Mouse (Mus musculus) kidney, embryonic 14.5 days (tissue): ENCODE measurements around the gene Galr2. TPM values are rescaled to one million over a fixed set of nuclear protein-coding genes. Genes with fewer than 3 reads are reported as not detected.
A peak's percentile ranks its signal among the peaks of the same experiment; 100 is the strongest.

Experiments used
- ATAC-seq: fragments of 200-750 bp; cut with Nextera tagmentation; 2 replicates; pipeline ENCODE4 v1.8.0; 2017; ENCODE audit warnings: moderate number of reproducible peaks, mild to moderate bottlenecking, moderate TSS enrichment, moderate library complexity; ENCODE audit not compliant: low FRiP score, low TSS enrichment
- H3K27ac ChIP-seq: fragments of 300-500 bp; sonication (generic); 2 replicates; pipeline ENCODE4 v1.5.1; 2014; ENCODE audit warnings: low read depth, mild to moderate bottlenecking, low read length, moderate library complexity, mixed read lengths
- H3K27me3 ChIP-seq: fragments of 300-500 bp; sonication (generic); 2 replicates; pipeline ENCODE4 v1.6.1; 2014; ENCODE audit warnings: mild to moderate bottlenecking, low read length; ENCODE audit not compliant: control insufficient read depth, insufficient read depth
- H3K36me3 ChIP-seq: fragments of 300-500 bp; sonication (generic); 2 replicates; pipeline ENCODE4 v1.6.1; 2014; ENCODE audit warnings: low read length, mixed read lengths; ENCODE audit not compliant: control insufficient read depth, insufficient read depth
- H3K4me1 ChIP-seq: fragments of 300-500 bp; sonication (generic); 2 replicates; pipeline ENCODE4 v1.6.1; 2014; ENCODE audit warnings: low read length, mixed read lengths; ENCODE audit not compliant: control insufficient read depth, insufficient read depth
- H3K4me2 ChIP-seq: fragments of 300-500 bp; sonication (generic); replicated peaks from 2 replicates; pipeline ENCODE4 v1.6.1; 2014; ENCODE audit warnings: low read depth, mild to moderate bottlenecking, low read length
- H3K4me3 ChIP-seq: fragments of 300-500 bp; sonication (generic); 2 replicates; pipeline ENCODE4 v1.5.1; 2014; ENCODE audit warnings: mild to moderate bottlenecking, low read length
- H3K9ac ChIP-seq: fragments of 300-500 bp; sonication (generic); 2 replicates; pipeline ENCODE4 v1.6.1; 2014; ENCODE audit warnings: low read depth, mild to moderate bottlenecking, low read length, moderate library complexity
- H3K9me3 ChIP-seq: fragments of 300-500 bp; sonication (generic); 2 replicates; pipeline ENCODE4 v1.6.1; 2016; ENCODE audit warnings: low read length; ENCODE audit not compliant: control insufficient read depth
- WGBS: fragments of 180-500 bp; shearing (Covaris S2); extraction: QIAGEN DNeasy Blood & Tissue Kit; methylation state at CpG from one replicate; pipeline ENCODE4 v1.1.7; 2014; 5-methylcytosine and 5-hydroxymethylcytosine counted together
- polyA plus RNA-seq: library from polyadenylated mRNA; unstranded; fragments of >200 nt; fragmentation: Nextera tagmentation; extraction: Ambion mirVana; gene quantifications from 2 replicates; pipeline ENCODE4 v1.2.1, GENCODE M21; 2014

Gene Galr2
- polyA plus RNA-seq, 1 experiment from 2014 or later: not detected

DNA sequence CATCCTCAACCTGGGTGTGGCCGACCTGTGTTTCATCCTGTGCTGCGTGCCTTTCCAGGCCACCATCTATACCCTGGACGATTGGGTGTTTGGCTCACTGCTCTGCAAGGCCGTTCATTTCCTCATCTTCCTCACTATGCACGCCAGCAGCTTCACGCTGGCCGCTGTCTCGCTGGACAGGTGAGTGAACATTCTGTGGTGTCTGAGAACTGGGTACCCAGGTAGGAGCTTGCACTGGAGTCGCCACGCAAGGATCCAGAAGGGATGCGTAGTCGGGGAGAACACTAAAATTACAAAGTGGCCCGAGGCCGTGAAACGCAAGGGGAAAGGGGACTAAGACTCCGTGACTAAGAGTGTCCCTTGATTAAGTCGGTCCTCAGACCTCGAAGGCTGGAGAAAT, 932 bp downstream of the Galr2 start:
- Histone ChIP-seq H3K27ac (no peak overlapping the region), H3K4me3 (peak overlapping the region; percentile 34), H3K9me3 (no peaks in the 10 kb centered on the region), H3K36me3 (no peaks in the 10 kb centered on the region), H3K9ac (peak overlapping the region; percentile 40; the same call in 1 of the 2 replicates), H3K27me3 (peaks cover 55% of the 10 kb centered on the region), H3K4me2 (peak overlapping the region; percentile 48), H3K4me1 (peaks cover 12% of the 10 kb centered on the region)
- no peak for ATAC-seq
- 2% methylated on average over 18 of the region's 18 CpGs for WGBS

DNA sequence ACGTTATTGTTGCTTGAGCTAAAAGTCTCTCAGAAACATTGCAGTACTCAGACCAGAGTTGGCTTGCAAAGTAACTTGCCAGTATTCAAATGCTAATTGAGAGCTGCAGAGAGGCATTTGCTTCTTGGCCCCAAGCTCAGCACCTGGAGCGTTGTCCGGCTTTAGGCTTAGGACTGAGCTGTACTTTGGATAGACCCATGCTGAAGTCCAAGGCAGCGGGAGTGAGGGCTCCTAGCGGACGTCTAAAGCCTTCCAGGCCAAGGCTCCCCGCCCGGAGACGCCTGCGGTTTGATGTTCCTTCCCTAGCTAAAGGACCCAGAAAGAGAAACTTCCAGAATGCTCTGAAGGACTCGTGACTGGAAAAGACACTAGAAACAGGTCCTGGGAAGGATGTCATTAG, 1.4 kb downstream of the Galr2 start:
- WGBS: 1% methylated on average over 11 of the region's 11 CpGs
- no peak overlapping the region for H3K9ac ChIP-seq
- H3K36me3 ChIP-seq: no peaks in the 10 kb centered on the region
- no peak overlapping the region for H3K27ac ChIP-seq
- H3K27me3 ChIP-seq: peaks cover 55% of the 10 kb centered on the region
- peak overlapping the region; percentile 34; the same call in 1 of the 2 replicates for H3K4me3 ChIP-seq
- no peak for ATAC-seq
- peaks cover 12% of the 10 kb centered on the region for H3K4me1 ChIP-seq
- H3K4me2 ChIP-seq: no peak overlapping the region
- H3K9me3 ChIP-seq: no peaks in the 10 kb centered on the region

DNA sequence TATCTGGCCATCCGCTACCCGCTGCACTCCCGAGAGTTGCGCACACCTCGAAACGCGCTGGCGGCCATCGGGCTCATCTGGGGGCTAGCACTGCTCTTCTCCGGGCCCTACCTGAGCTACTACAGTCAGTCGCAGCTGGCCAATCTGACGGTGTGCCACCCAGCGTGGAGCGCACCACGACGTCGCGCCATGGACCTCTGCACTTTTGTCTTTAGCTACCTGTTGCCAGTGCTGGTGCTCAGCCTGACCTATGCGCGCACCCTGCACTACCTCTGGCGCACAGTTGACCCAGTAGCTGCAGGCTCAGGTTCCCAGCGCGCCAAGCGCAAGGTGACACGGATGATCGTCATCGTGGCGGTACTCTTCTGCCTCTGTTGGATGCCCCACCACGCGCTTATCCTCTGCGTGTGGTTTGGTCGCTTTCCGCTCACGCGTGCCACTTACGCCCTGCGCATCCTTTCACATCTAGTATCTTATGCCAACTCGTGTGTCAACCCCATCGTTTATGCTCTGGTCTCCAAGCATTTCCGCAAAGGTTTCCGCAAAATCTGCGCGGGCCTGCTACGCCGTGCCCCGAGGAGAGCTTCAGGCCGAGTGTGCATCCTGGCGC, 2.3 kb downstream of the Galr2 start:
- H3K4me2 ChIP-seq: no peak overlapping the region
- H3K4me3 ChIP-seq: no peak overlapping the region
- peaks cover 12% of the 10 kb centered on the region for H3K4me1 ChIP-seq
- no peak overlapping the region for H3K27ac ChIP-seq
- H3K36me3 ChIP-seq: peaks cover 8% of the 10 kb centered on the region; the same call in 1 of the 2 replicates
- H3K9ac ChIP-seq: no peak overlapping the region
- no peaks in the 10 kb centered on the region for H3K9me3 ChIP-seq
- no peak for ATAC-seq
- peaks cover 55% of the 10 kb centered on the region for H3K27me3 ChIP-seq
- 10% methylated on average over 48 of the region's 48 CpGs for WGBS

DNA sequence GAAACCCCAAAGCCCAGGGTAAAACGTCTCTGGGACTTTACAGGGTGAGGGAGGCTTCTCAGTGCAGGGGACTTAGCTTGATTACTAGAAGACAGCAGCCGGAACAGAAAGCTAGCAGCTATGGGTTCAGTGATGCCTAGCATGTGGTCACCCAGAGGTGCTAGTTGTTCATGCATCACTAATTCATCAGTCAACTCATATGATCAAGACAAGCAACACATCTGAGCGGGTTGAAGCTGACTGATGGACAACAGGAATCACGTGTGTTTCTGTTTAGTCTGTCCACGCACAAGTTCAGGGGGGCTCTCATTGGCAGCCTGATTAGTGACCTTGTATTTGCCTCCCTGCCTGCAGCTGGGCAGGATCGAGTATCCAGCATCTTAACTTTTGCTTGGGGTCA, 3.2 kb downstream of the Galr2 start:
- Histone ChIP-seq H3K4me3 (no peak overlapping the region), H3K27ac (no peak overlapping the region), H3K27me3 (peaks cover 55% of the 10 kb centered on the region), H3K9ac (no peak overlapping the region), H3K36me3 (peaks cover 17% of the 10 kb centered on the region), H3K9me3 (no peaks in the 10 kb centered on the region), H3K4me1 (peaks cover 12% of the 10 kb centered on the region), H3K4me2 (no peak overlapping the region)
- no peak for ATAC-seq
- 38% methylated on average over 6 of the region's 6 CpGs for WGBS

DNA sequence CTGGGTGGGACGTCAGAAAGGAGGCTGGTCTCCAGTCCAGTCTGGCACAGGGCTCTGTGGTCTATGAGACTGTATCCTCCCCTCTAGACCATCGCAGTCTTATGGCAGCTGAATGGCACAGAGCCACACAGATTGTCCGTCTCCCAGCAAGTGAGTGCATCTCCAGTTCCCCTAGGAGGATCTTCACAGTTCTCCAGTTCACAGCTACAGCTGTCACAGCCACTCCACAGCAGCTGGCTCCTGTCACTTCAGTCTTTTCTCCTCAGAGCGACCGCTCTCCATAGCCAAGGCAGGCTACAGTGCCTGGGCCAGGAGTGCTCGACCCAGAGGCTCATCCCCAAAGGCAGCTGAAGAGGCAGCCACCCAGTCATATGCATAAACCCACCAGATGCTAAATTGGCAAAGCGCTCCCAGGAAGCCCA, 5.0 kb downstream of the Galr2 start:
- WGBS: 41% methylated on average over 7 of the region's 7 CpGs
- Histone ChIP-seq H3K9me3 (no peaks in the 10 kb centered on the region), H3K27me3 (peaks cover 43% of the 10 kb centered on the region), H3K9ac (no peak overlapping the region), H3K36me3 (peaks cover 29% of the 10 kb centered on the region), H3K4me1 (peaks cover 12% of the 10 kb centered on the region), H3K27ac (no peak overlapping the region), H3K4me2 (no peak overlapping the region), H3K4me3 (no peak overlapping the region)
- peak; percentile 65 for ATAC-seq

DNA sequence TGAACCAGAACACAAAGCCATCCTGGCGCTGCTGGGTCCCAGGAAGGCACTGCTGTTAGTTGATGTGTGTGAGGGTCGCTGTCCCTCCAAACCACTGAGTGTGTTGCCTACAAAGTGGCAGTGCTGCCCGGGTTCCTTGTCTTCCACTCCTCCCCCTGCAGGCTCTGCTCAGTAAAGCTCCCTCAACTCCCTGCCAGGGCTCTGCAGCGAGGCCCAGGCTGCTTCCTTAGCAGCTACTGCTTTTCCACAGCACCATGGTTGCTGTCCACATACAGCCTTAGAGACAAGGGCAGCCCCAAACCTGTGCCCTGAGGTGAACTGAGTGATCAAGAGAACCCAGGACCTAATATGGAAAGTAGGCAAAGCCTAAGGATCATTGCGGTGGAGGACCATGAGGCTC, 6.6 kb downstream of the Galr2 start:
- peaks cover 34% of the 10 kb centered on the region for H3K36me3 ChIP-seq
- no peak overlapping the region for H3K27ac ChIP-seq
- WGBS: 83% methylated on average over 5 of the region's 5 CpGs
- H3K4me2 ChIP-seq: no peak overlapping the region
- H3K27me3 ChIP-seq: peaks cover 27% of the 10 kb centered on the region
- H3K9ac ChIP-seq: no peak overlapping the region
- no peak overlapping the region for H3K4me3 ChIP-seq
- no peak for ATAC-seq
- H3K4me1 ChIP-seq: peaks cover 5% of the 10 kb centered on the region; the same call in 1 of the 2 replicates
- no peaks in the 10 kb centered on the region for H3K9me3 ChIP-seq

DNA sequence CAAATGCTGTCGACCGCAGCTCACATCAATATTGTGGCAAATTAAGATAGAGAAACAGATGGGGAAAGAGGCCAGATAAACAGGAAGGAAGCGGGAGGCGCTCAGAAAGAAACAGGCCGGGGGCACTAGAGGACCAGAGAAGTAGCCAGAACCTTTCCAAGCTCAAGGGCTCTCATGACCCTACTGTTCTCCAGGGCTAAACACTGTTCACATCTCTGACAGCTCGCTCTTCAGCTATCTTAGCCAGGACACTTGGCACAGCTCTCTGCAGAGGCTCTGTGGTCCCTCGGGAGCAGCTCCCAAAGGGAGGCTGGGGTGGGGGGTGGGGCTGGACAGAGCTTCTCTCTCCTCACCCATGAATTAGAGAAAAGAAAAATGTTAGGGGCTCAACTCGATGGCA, 9.8 kb downstream of the Galr2 start:
- peaks cover 47% of the 10 kb centered on the region for H3K36me3 ChIP-seq

DNA sequence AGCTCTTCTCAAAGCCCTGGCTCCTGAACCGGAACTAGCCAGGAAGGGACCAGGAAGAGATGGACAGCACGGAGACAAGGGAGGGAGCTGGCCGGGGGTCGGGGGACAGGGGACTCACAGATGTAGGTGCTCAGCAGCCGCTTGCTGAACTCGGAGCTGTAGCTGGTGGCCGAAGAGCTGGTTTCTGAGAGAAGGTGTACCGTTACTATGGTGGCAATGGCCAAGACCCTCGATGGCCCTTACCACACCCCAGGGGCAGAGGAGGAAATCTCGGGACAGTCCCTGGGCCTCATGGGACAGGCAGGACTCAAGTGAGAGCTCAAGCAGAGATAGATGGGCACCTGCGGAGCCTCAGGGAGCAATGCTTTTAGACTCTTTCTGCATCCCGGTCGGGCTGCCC, 11.7 kb downstream of the Galr2 start:
- H3K4me2 ChIP-seq: no peak overlapping the region
- H3K27ac ChIP-seq: no peak overlapping the region
- no peak overlapping the region for H3K9ac ChIP-seq
- no peaks in the 10 kb centered on the region for H3K4me1 ChIP-seq
- H3K27me3 ChIP-seq: no peaks in the 10 kb centered on the region
- H3K4me3 ChIP-seq: no peak overlapping the region
- H3K9me3 ChIP-seq: no peaks in the 10 kb centered on the region
- no peak for ATAC-seq
- 89% methylated on average over 13 of the region's 13 CpGs for WGBS
- H3K36me3 ChIP-seq: peaks cover 58% of the 10 kb centered on the region

More for the DNA sequence above, 9.8 kb downstream of the Galr2 start:
- no peak for ATAC-seq
- H3K4me2 ChIP-seq: no peak overlapping the region
- no peaks in the 10 kb centered on the region for H3K9me3 ChIP-seq
- H3K27me3 ChIP-seq: no peaks in the 10 kb centered on the region
- 73% methylated on average over 8 of the region's 8 CpGs for WGBS
- no peak overlapping the region for H3K4me3 ChIP-seq
- H3K9ac ChIP-seq: no peak overlapping the region
- no peaks in the 10 kb centered on the region for H3K4me1 ChIP-seq
- no peak overlapping the region; the same call in 1 of the 2 replicates for H3K27ac ChIP-seq

DNA sequence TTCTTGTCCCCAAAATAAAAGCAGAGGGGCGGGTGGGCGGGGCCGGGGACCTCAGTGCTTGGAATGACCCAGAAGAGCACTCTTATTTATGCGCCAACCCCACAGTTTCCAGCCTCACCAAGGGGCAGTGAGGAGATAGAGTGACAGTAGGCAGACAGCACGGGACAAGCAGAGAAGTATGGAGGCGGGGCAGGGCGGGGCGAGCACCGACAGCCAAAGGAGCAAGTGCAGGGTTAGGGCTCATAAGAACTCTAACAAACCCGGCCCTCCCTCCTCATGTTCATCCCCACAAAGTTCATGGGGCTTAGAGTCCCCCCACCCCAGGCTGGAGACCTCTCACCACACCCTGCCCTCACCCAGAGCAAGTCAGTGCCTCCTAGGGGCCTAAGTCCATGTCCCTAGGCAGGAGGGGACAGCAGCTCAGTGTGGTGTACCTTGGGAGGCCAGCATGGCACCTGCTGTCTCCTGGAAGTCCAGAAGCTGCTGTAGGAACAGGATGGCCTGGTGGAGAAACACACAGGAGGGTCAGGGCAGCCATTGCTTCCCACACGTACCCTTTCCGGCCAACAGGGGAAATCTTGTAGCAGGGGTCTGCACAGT, 12.9 kb downstream of the Galr2 start:
- ATAC-seq: no peak
- H3K9ac ChIP-seq: no peak overlapping the region
- peaks cover 48% of the 10 kb centered on the region for H3K36me3 ChIP-seq
- no peak overlapping the region for H3K4me3 ChIP-seq
- H3K27me3 ChIP-seq: no peaks in the 10 kb centered on the region
- H3K9me3 ChIP-seq: no peaks in the 10 kb centered on the region
- no peak overlapping the region for H3K4me2 ChIP-seq
- 85% methylated on average over 12 of the region's 12 CpGs for WGBS
- no peaks in the 10 kb centered on the region for H3K4me1 ChIP-seq
- no peak overlapping the region for H3K27ac ChIP-seq
